Mouse (Mus musculus): ENCODE data around the gene Hoxa9. TPM values are rescaled to one million over a fixed set of nuclear protein-coding genes. Genes with fewer than 3 reads are reported as not detected.

The Hoxa9 gene
- polyA plus RNA-seq, 1 experiment = 17.7 TPM

DNA sequence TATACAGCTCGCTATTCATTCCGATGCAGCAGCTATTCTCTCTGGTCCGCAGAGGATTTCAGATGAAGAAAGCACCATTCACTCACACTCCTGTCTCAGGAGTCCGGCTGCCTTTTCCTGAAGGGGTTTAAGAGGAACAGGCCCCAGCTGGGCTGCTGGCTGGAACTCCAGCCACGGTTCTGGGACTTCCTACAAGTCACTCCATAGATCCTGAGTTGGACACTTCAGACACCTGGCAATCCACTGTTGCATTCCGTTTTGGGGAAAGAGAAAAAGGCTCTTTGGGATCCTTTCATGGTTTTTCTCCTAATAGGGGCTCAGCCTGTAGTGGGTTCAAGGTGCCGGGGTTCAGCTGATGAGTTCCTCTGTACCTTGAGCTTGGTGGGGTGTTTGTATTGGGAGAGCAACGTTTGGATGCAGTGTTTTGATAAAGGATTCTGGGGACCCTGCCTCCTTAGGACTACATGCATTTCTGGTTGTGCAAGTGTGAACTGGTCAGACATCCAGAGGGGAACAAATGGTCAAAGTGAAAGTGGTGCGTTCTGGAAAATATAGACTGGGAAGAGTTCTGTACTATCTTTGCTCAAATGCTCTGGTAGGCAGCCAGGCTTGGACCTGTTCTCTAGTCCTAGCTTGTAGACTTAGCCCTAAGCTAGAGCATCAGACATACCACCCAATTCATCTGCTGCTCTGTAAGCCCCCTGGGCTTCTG is 31.0 kb upstream of the Hoxa9 start:
- Histone ChIP-seq H3ac (ENCODE audit: control insufficient read depth, insufficient read length) (no peak overlapping the region), H3K36me3 (ENCODE audit: control insufficient read depth, insufficient read depth) (no peaks in the 10 kb centered on the region), H3K4me2 (ENCODE audit: low read depth) (no peak overlapping the region), H3K27me3 (ENCODE audit: control insufficient read depth, insufficient read depth, insufficient read length) (peaks cover 19% of the 10 kb centered on the region), H3K79me2 (ENCODE audit: control insufficient read depth, insufficient read depth) (no peaks in the 10 kb centered on the region), H3K4me3 (peak overlapping the region; percentile 29)
- no peak for TF ChIP-seq REST (IDR thresholded peaks at IDR 0.05; ENCODE audit: insufficient read depth, insufficient read length)
- TF ChIP-seq SRF (IDR thresholded peaks at IDR 0.05; ENCODE audit: control insufficient read depth, insufficient read length, low read depth) = no peak
- TF ChIP-seq MAX (IDR thresholded peaks at IDR 0.05; ENCODE audit: low read depth) = no peak
- no peak for TF ChIP-seq CEBPB (IDR thresholded peaks at IDR 0.05; ENCODE audit: insufficient read depth, poor library complexity, severe bottlenecking)
- no peak for TF ChIP-seq USF1 (IDR thresholded peaks at IDR 0.05; ENCODE audit: low read depth)
- no peak for TF ChIP-seq E2F4 (IDR thresholded peaks at IDR 0.05; ENCODE audit: insufficient read depth)
- no peak for TF ChIP-seq MYOD1 (IDR thresholded peaks at IDR 0.05; ENCODE audit: control insufficient read depth in 1 of 3, insufficient read length in 2 of 3, low read depth in 2 of 3)
- no peak for TF ChIP-seq MYOG (IDR thresholded peaks at IDR 0.05; ENCODE audit: control insufficient read depth in 1 of 3, insufficient read depth in 1 of 3, insufficient read length in 2 of 3, low read depth in 2 of 3)
- no peak for TF ChIP-seq TCF12 (IDR thresholded peaks at IDR 0.05; ENCODE audit: insufficient read depth, poor library complexity, severe bottlenecking)
- no peak for TF ChIP-seq POLR2AphosphoS2 (IDR thresholded peaks at IDR 0.05; ENCODE audit: insufficient read length, low read depth)
- TF ChIP-seq POLR2A (IDR thresholded peaks at IDR 0.05; ENCODE audit: insufficient read length, low read depth) = no peak
- no peak for TF ChIP-seq TCF3 (IDR thresholded peaks at IDR 0.05; ENCODE audit: insufficient read length, low read depth)

DNA sequence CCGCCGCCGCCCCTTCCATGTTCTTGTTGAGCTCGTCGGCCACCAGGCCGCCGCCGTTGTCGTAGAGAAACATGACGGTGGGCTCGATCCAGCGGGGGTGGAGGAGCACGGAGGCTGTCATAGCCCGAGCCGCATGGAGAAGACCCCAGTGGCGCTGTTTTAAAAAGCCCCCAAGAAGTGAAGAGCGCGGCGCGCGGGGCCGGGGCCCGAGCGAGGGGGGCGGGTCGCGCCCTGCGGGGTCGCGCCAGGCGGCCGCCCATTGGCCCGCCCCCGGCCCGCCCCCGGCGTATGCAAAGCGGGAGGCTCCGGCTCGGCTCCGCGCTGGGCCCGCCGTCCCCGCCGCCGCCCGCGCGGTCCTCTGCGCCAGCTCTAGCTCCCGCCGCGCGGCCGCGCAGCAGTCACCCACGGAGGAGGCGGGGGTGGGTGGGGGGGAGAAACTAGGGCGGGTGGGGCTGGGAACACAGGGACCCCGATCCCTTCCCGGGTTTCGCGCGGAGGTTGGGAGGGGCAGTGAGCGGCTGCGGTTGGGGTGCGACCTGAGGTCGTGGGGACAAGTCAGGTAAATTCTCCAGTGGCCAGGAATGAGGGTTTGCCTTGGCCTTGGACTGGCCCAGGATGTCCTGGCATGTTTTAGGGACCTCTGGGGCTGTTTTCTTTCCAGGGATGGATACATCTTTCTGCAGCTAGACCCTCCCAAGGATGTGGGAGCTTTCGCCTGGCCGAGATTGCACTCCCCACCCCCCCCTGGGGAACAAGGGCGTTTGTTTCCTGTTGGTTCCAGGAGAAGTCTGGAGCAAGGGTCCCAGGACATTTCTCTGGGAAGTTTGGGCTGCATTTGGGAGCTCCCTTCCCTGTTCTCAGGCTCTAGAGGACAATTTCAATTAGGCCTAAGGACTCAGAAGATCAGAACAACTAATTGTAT is 30.0 kb upstream of the Hoxa9 start, which contains the start of gene Hoxa13:
Gene Hoxa13 (minus strand): TSS at position 227 of the 922 bp plus-strand sequence.
- Histone ChIP-seq H3ac (ENCODE audit: control insufficient read depth, insufficient read length) (peak within 1 kb of the TSS; percentile 20), H3K27me3 (ENCODE audit: control insufficient read depth, insufficient read depth, insufficient read length) (peaks cover 13% of the 10 kb centered on the region), H3K79me2 (ENCODE audit: control insufficient read depth, insufficient read depth) (no peaks in the 10 kb centered on the region), H3K4me2 (ENCODE audit: low read depth) (peak within 1 kb of the TSS; percentile 74), H3K36me3 (ENCODE audit: control insufficient read depth, insufficient read depth) (no peaks in the 10 kb centered on the region), H3K4me3 (peak within 1 kb of the TSS; percentile 29)
- TF ChIP-seq TCF12 (IDR thresholded peaks at IDR 0.05; ENCODE audit: insufficient read depth, poor library complexity, severe bottlenecking) (no peak), POLR2A (IDR thresholded peaks at IDR 0.05; ENCODE audit: insufficient read length, low read depth) (no peak), USF1 (IDR thresholded peaks at IDR 0.05; ENCODE audit: low read depth) (no peak), POLR2AphosphoS2 (IDR thresholded peaks at IDR 0.05; ENCODE audit: insufficient read length, low read depth) (no peak), E2F4 (IDR thresholded peaks at IDR 0.05; ENCODE audit: insufficient read depth) (no peak), SRF (IDR thresholded peaks at IDR 0.05; ENCODE audit: control insufficient read depth, insufficient read length, low read depth) (no peak), MAX (IDR thresholded peaks at IDR 0.05; ENCODE audit: low read depth) (no peak), REST (IDR thresholded peaks at IDR 0.05; ENCODE audit: insufficient read depth, insufficient read length) (no peak), TCF3 (IDR thresholded peaks at IDR 0.05; ENCODE audit: insufficient read length, low read depth) (no peak), CEBPB (IDR thresholded peaks at IDR 0.05; ENCODE audit: insufficient read depth, poor library complexity, severe bottlenecking) (no peak), MYOD1 (IDR thresholded peaks at IDR 0.05; ENCODE audit: control insufficient read depth in 1 of 3, insufficient read length in 2 of 3, low read depth in 2 of 3) (no peak), MYOG (IDR thresholded peaks at IDR 0.05; ENCODE audit: control insufficient read depth in 1 of 3, insufficient read depth in 1 of 3, insufficient read length in 2 of 3, low read depth in 2 of 3) (no peak)

DNA sequence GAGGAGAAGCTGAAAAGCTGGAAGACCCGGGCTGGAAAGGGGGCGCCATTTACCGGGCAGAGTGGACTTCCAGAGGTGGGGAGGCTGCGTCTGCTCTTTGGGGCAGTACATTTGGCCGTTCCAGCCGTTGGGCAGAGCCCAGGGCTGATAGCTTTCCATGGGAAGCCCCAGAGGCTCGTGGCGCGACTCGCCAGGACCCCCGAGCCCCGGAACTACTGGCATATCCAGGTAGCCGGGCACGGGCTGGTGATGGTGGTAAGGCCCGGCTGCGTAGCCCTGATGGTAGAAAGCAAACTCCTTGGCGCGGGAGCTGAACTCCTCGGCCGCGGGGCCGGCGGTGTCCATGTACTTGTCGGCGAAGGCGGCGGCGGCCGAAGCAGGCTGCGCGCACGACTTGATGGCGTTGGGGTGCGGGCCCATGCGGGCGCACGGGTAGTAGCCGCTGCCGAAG is 28.9 kb upstream of the Hoxa9 start:
- H3K4me3 ChIP-seq = peak overlapping the region; percentile 29
- peak overlapping the region; percentile 20 for H3ac ChIP-seq (ENCODE audit: control insufficient read depth, insufficient read length)
- H3K4me2 ChIP-seq (ENCODE audit: low read depth) = peak overlapping the region; percentile 74
- H3K36me3 ChIP-seq (ENCODE audit: control insufficient read depth, insufficient read depth) = no peaks in the 10 kb centered on the region
- no peaks in the 10 kb centered on the region for H3K79me2 ChIP-seq (ENCODE audit: control insufficient read depth, insufficient read depth)
- peak in 1 of 3 experiments; percentile 1 for TF ChIP-seq MYOD1 (IDR thresholded peaks at IDR 0.05; ENCODE audit: control insufficient read depth in 1 of 3, insufficient read length in 2 of 3, low read depth in 2 of 3)
- TF ChIP-seq USF1 (IDR thresholded peaks at IDR 0.05; ENCODE audit: low read depth) = no peak
- peaks cover 5% of the 10 kb centered on the region for H3K27me3 ChIP-seq (ENCODE audit: control insufficient read depth, insufficient read depth, insufficient read length)

DNA sequence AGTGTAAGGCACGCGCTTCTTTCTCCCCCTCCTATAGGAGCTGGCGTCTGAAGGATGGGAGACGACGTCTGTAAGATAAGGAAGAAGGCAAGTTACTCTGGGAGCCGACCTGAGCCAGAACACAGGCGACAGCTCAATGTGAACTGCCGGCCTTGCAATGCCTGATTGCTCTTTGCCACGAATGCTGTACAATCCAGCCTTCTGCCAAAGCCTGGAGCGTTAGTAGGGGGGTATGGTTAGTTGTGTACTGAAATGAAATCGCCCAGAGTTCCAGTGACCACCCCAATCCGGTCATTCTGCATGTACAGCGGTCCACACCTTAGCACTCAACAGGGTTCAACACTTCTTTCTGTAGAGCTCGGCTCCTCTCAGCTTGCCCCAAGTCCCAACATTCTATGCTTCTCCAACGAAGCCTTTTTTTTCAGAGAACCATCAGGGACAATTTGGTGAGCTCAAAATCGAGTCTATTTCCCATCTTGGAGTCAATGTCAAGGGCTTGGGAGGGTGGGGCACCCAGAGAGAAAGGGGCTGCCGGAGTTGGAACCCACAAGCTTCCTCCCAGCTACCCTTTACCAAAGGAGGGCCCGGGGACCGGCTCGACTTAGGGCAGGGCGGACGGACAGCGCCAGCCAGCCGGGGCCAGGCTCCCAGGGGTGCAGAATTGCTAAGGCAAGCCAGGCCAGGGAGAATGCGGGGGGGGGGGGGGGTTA is 28.3 kb upstream of the Hoxa9 start:
- Histone ChIP-seq H3K27me3 (ENCODE audit: control insufficient read depth, insufficient read depth, insufficient read length) (peaks cover 5% of the 10 kb centered on the region), H3K79me2 (ENCODE audit: control insufficient read depth, insufficient read depth) (no peaks in the 10 kb centered on the region), H3K36me3 (ENCODE audit: control insufficient read depth, insufficient read depth) (no peaks in the 10 kb centered on the region), H3K4me3 (peak overlapping the region; percentile 29), H3K4me2 (ENCODE audit: low read depth) (peak overlapping the region; percentile 74), H3ac (ENCODE audit: control insufficient read depth, insufficient read length) (peak overlapping the region; percentile 20)
- no peak for TF ChIP-seq REST (IDR thresholded peaks at IDR 0.05; ENCODE audit: insufficient read depth, insufficient read length)
- no peak for TF ChIP-seq USF1 (IDR thresholded peaks at IDR 0.05; ENCODE audit: low read depth)
- no peak for TF ChIP-seq CEBPB (IDR thresholded peaks at IDR 0.05; ENCODE audit: insufficient read depth, poor library complexity, severe bottlenecking)
- TF ChIP-seq TCF12 (IDR thresholded peaks at IDR 0.05; ENCODE audit: insufficient read depth, poor library complexity, severe bottlenecking) = no peak
- no peak for TF ChIP-seq MYOG (IDR thresholded peaks at IDR 0.05; ENCODE audit: control insufficient read depth in 1 of 3, insufficient read depth in 1 of 3, insufficient read length in 2 of 3, low read depth in 2 of 3)
- no peak for TF ChIP-seq POLR2A (IDR thresholded peaks at IDR 0.05; ENCODE audit: insufficient read length, low read depth)
- TF ChIP-seq MAX (IDR thresholded peaks at IDR 0.05; ENCODE audit: low read depth) = no peak
- no peak for TF ChIP-seq E2F4 (IDR thresholded peaks at IDR 0.05; ENCODE audit: insufficient read depth)
- no peak for TF ChIP-seq TCF3 (IDR thresholded peaks at IDR 0.05; ENCODE audit: insufficient read length, low read depth)
- TF ChIP-seq MYOD1 (IDR thresholded peaks at IDR 0.05; ENCODE audit: control insufficient read depth in 1 of 3, insufficient read length in 2 of 3, low read depth in 2 of 3) = no peak
